Mouse (Mus musculus) liver, postnatal 0 days (tissue): Measurements from ENCODE around the gene Pgls.

Experiments
- CTCF ChIP-seq: sonication (generic); IDR thresholded peaks from 2 replicates; pipeline ENCODE4 v1.5.1; 2016; ENCODE audit warnings: antibody characterized with exemption, low read depth
- EP300 ChIP-seq: IDR thresholded peaks from 2 replicates; pipeline ENCODE4 v1.6.1; 2016; ENCODE audit warnings: antibody characterized with exemption, low read depth, mild to moderate bottlenecking

- TF ChIP-seq CTCF (no peak), EP300 (no peak)
These were observed 47.3 kb downstream of the Pgls start for GRCm38 (mm10) chr8:71639318-71639717.
